Mouse (Mus musculus) hindbrain, embryonic 11.5 days (tissue): ENCODE measurements around the gene Usf3. TPM values are rescaled to one million over a fixed set of nuclear protein-coding genes. Genes with fewer than 3 reads are reported as not detected.

Experiments used
- ATAC-seq: fragments of 200-750 bp; cut with Nextera tagmentation; 2 replicates; pipeline ENCODE4 v1.8.0; 2017; ENCODE audit warnings: mild to moderate bottlenecking, moderate TSS enrichment, moderate library complexity; ENCODE audit not compliant: low FRiP score
- DNase-seq: peaks from one replicate; pipeline ENCODE4 v3.0.0-alpha.2; 2015; ENCODE audit warnings: low spot score
- H3K27ac ChIP-seq: fragments of 300-500 bp; sonication (generic); 2 replicates; pipeline ENCODE4 v1.5.1; 2014; ENCODE audit warnings: mild to moderate bottlenecking, low read depth, low read length
- H3K27me3 ChIP-seq: fragments of 300-500 bp; sonication (generic); 2 replicates; pipeline ENCODE4 v1.6.1; 2014; ENCODE audit warnings: mild to moderate bottlenecking, low read length, moderate library complexity, mixed read lengths; ENCODE audit not compliant: control insufficient read depth, insufficient read depth
- H3K36me3 ChIP-seq: fragments of 300-500 bp; sonication (generic); 2 replicates; pipeline ENCODE4 v1.6.1; 2014; ENCODE audit warnings: mild to moderate bottlenecking, low read length, moderate library complexity, mixed read lengths; ENCODE audit not compliant: control insufficient read depth, insufficient read depth
- H3K4me1 ChIP-seq: fragments of 300-500 bp; sonication (generic); replicated peaks from 2 replicates; pipeline ENCODE4 v1.6.1; 2014; ENCODE audit warnings: low read length, mixed read lengths; ENCODE audit not compliant: control insufficient read depth, insufficient read depth
- H3K4me2 ChIP-seq: fragments of 300-500 bp; sonication (generic); replicated peaks from 2 replicates; pipeline ENCODE4 v1.6.1; 2014; ENCODE audit warnings: mild to moderate bottlenecking, low read depth, low read length
- H3K4me3 ChIP-seq: fragments of 300-500 bp; sonication (generic); 2 replicates; pipeline ENCODE4 v1.5.1; 2014; ENCODE audit warnings: low read depth, low read length
- H3K9ac ChIP-seq: fragments of 300-500 bp; sonication (generic); 2 replicates; pipeline ENCODE4 v1.6.1; 2014; ENCODE audit warnings: low read depth, low read length
- H3K9me3 ChIP-seq: fragments of 300-500 bp; sonication (generic); 2 replicates; pipeline ENCODE4 v1.6.1; 2016; ENCODE audit warnings: low read length; ENCODE audit not compliant: control insufficient read depth
- WGBS: fragments of 180-500 bp; shearing (Covaris S2); extraction: QIAGEN DNeasy Blood & Tissue Kit; methylation state at CpG from one replicate; pipeline ENCODE4 v1.1.7; 2014; 5-methylcytosine and 5-hydroxymethylcytosine counted together
- polyA plus RNA-seq: library from polyadenylated mRNA; unstranded; fragments of >200 nt; fragmentation: Nextera tagmentation; extraction: Ambion mirVana; gene quantifications from 2 replicates; pipeline ENCODE4 v1.2.1, GENCODE M21; 2014

Gene Usf3
- polyA plus RNA-seq, 1 experiment from 2014 or later: 6.6 TPM

GRCm38 (mm10) chr16:44165182-44165581 is 7.9 kb upstream of the Usf3 start:
- Histone ChIP-seq H3K27ac (no peak overlapping the region), H3K36me3 (no peaks in the 10 kb centered on the region), H3K4me1 (no peaks in the 10 kb centered on the region), H3K27me3 (no peaks in the 10 kb centered on the region), H3K4me2 (no peak overlapping the region), H3K9ac (no peak overlapping the region), H3K4me3 (no peak overlapping the region), H3K9me3 (no peaks in the 10 kb centered on the region)
- no peak for DNase-seq
- WGBS: 63% methylated on average over 3 of the region's 3 CpGs
- no peak for ATAC-seq

GRCm38 (mm10) chr16:44168990-44169389 is 4.1 kb upstream of the Usf3 start:
- DNase-seq (no peak), ATAC-seq (no peak)
- Histone ChIP-seq H3K36me3 (no peaks in the 10 kb centered on the region), H3K9me3 (no peaks in the 10 kb centered on the region), H3K9ac (no peak overlapping the region), H3K4me3 (no peak overlapping the region), H3K4me1 (no peaks in the 10 kb centered on the region), H3K4me2 (no peak overlapping the region), H3K27ac (no peak overlapping the region), H3K27me3 (no peaks in the 10 kb centered on the region)
- 88% methylated on average over 4 of the region's 4 CpGs for WGBS

GRCm38 (mm10) chr16:44172297-44173154 is 520 bp upstream of the Usf3 start:
- peak overlapping the region; percentile 8 for H3K27ac ChIP-seq
- peak overlapping the region; percentile 46 for H3K9ac ChIP-seq
- H3K4me1 ChIP-seq: no peaks in the 10 kb centered on the region
- no peaks in the 10 kb centered on the region for H3K36me3 ChIP-seq
- peak; percentile 100 for ATAC-seq
- H3K9me3 ChIP-seq: no peaks in the 10 kb centered on the region
- H3K27me3 ChIP-seq: no peaks in the 10 kb centered on the region
- H3K4me3 ChIP-seq: peak overlapping the region; percentile 94
- H3K4me2 ChIP-seq: peak overlapping the region; percentile 35
- under 1% methylated on average over 26 of the region's 26 CpGs for WGBS
- DNase-seq: peak; percentile 94

GRCm38 (mm10) chr16:44173966-44174530 is 1.0 kb downstream of the Usf3 start:
- ATAC-seq: no peak
- 33% methylated on average over 7 of the region's 7 CpGs for WGBS
- H3K9me3 ChIP-seq: no peaks in the 10 kb centered on the region

GRCm38 (mm10) chr16:44175001-44175400 is 2.0 kb downstream of the Usf3 start:
- H3K36me3 ChIP-seq: no peaks in the 10 kb centered on the region
- no peaks in the 10 kb centered on the region for H3K27me3 ChIP-seq
- H3K9me3 ChIP-seq: no peaks in the 10 kb centered on the region
- ATAC-seq (no peak), DNase-seq (no peak)
- H3K4me2 ChIP-seq: no peak overlapping the region
- WGBS: 89% methylated on average over 1 of the region's 1 CpGs
- no peak overlapping the region for H3K9ac ChIP-seq
- no peak overlapping the region for H3K4me3 ChIP-seq
- no peaks in the 10 kb centered on the region for H3K4me1 ChIP-seq
- H3K27ac ChIP-seq: no peak overlapping the region

More at GRCm38 (mm10) chr16:44173966-44174530, 1.0 kb downstream of the Usf3 start:
- H3K27me3 ChIP-seq: no peaks in the 10 kb centered on the region
- no peaks in the 10 kb centered on the region for H3K36me3 ChIP-seq
- peak overlapping the region; percentile 93 for H3K9ac ChIP-seq
- peak overlapping the region; percentile 60 for H3K4me2 ChIP-seq
- H3K27ac ChIP-seq: no peak overlapping the region
- DNase-seq: no peak
- H3K4me3 ChIP-seq: peak overlapping the region; percentile 94
- no peaks in the 10 kb centered on the region for H3K4me1 ChIP-seq

GRCm38 (mm10) chr16:44176511-44176910 is 3.5 kb downstream of the Usf3 start:
- no peaks in the 10 kb centered on the region for H3K27me3 ChIP-seq
- ATAC-seq (no peak), DNase-seq (no peak)
- H3K9ac ChIP-seq: no peak overlapping the region
- 92% methylated on average over 2 of the region's 2 CpGs for WGBS
- H3K36me3 ChIP-seq: no peaks in the 10 kb centered on the region
- H3K4me1 ChIP-seq: no peaks in the 10 kb centered on the region
- no peaks in the 10 kb centered on the region for H3K9me3 ChIP-seq
- no peak overlapping the region for H3K4me2 ChIP-seq
- no peak overlapping the region for H3K4me3 ChIP-seq
- no peak overlapping the region for H3K27ac ChIP-seq

- no peak overlapping the region for H3K4me2 ChIP-seq
- H3K27ac ChIP-seq: no peak overlapping the region
- ATAC-seq (no peak), DNase-seq (no peak)
- H3K9me3 ChIP-seq: no peaks in the 10 kb centered on the region
- no peaks in the 10 kb centered on the region for H3K27me3 ChIP-seq
- WGBS: 71% methylated on average over 1 of the region's 1 CpGs
- no peak overlapping the region for H3K4me3 ChIP-seq
- H3K36me3 ChIP-seq: no peaks in the 10 kb centered on the region
- no peak overlapping the region for H3K9ac ChIP-seq
- H3K4me1 ChIP-seq: no peaks in the 10 kb centered on the region
These were observed 5.5 kb downstream of the Usf3 start for GRCm38 (mm10) chr16:44178555-44178954.

- Histone ChIP-seq H3K36me3 (no peaks in the 10 kb centered on the region), H3K4me3 (no peak overlapping the region), H3K9me3 (no peaks in the 10 kb centered on the region), H3K9ac (no peak overlapping the region), H3K4me2 (no peak overlapping the region), H3K27me3 (no peaks in the 10 kb centered on the region), H3K27ac (no peak overlapping the region), H3K4me1 (no peaks in the 10 kb centered on the region)
- DNase-seq (no peak), ATAC-seq (no peak)
- 93% methylated on average over 1 of the region's 1 CpGs for WGBS
These were observed 9.6 kb downstream of the Usf3 start for GRCm38 (mm10) chr16:44182597-44182996.

- Histone ChIP-seq H3K4me2 (no peak overlapping the region), H3K27me3 (no peaks in the 10 kb centered on the region), H3K9ac (no peak overlapping the region), H3K4me3 (no peak overlapping the region), H3K4me1 (no peaks in the 10 kb centered on the region), H3K9me3 (no peaks in the 10 kb centered on the region), H3K36me3 (0 out of 2 replicates have a peak, but pooled peaks cover 3% of the 10 kb centered on the region), H3K27ac (no peak overlapping the region)
- no peak for DNase-seq
- ATAC-seq: no peak
- whole genome bisulfite sequencing: 80% methylated on average over 3 of the region's 3 CpGs
These were observed 11.7 kb downstream of the Usf3 start for GRCm38 (mm10) chr16:44184769-44185168.
